Mouse (Mus musculus) kidney, postnatal 25 days (tissue): ENCODE results near the gene Rars2.
A peak's percentile ranks its signal among the peaks of the same experiment; 100 is the strongest.
"Not testable (repeated sequence)": the region's sequence is repeated elsewhere in the genome, so short reads cannot be mapped to it uniquely, and the experiment has no call there.

ENCODE experiments used
- DNase-seq, 2 experiments: peaks; one replicate each; pipeline ENCODE4 v3.0.0; 2021; ENCODE audit warnings: mixed read lengths in 2 of 2

Rars2 gene

GRCm38 (mm10) chr4:34614630-34615094, at the start of gene Rars2, which contains the start of gene Orc3:
Gene Rars2 (plus strand): TSS chr4:34614957.
Gene Orc3 (minus strand): TSS chr4:34614944.
- DNase-seq, result peak; percentile 92 to 97

- DNase-seq, result no peak
Measured at GRCm38 (mm10) chr4:34566226-34566625, 48.5 kb upstream of the Rars2 start.

- DNase-seq, result no peak
Measured at GRCm38 (mm10) chr4:34572876-34573275, 41.9 kb upstream of the Rars2 start.

GRCm38 (mm10) chr4:34577028-34577427, 37.7 kb upstream of the Rars2 start:
- DNase-seq, result no peak

GRCm38 (mm10) chr4:34579215-34579614, 35.5 kb upstream of the Rars2 start:
- DNase-seq, result no peak

GRCm38 (mm10) chr4:34581489-34581888, 33.3 kb upstream of the Rars2 start:
- not testable (repeated sequence) for DNase-seq

- no peak for DNase-seq
Measured at GRCm38 (mm10) chr4:34581990-34582389, 32.8 kb upstream of the Rars2 start.

- no peak for DNase-seq
Measured at GRCm38 (mm10) chr4:34582476-34582875, 32.3 kb upstream of the Rars2 start.

- no peak for DNase-seq
Measured at GRCm38 (mm10) chr4:34583427-34583826, 31.3 kb upstream of the Rars2 start.

GRCm38 (mm10) chr4:34584871-34585607, 29.7 kb upstream of the Rars2 start:
- no peak for DNase-seq

GRCm38 (mm10) chr4:34603123-34603522, 11.6 kb upstream of the Rars2 start:
- DNase-seq, result no peak

- no peak for DNase-seq
Measured at GRCm38 (mm10) chr4:34606658-34607057, 8.1 kb upstream of the Rars2 start.

GRCm38 (mm10) chr4:34613571-34614145, 1.1 kb upstream of the Rars2 start:
- DNase-seq, result peak; percentile 65 to 82

GRCm38 (mm10) chr4:34615303-34615702, 546 bp downstream of the Rars2 start:
- DNase-seq, result peak; percentile 15 to 43

GRCm38 (mm10) chr4:34616146-34616545, 1.4 kb downstream of the Rars2 start:
- peak in 1 of 2 experiments; percentile 9 for DNase-seq

- no peak for DNase-seq
Measured at GRCm38 (mm10) chr4:34625556-34625955, 10.8 kb downstream of the Rars2 start.

GRCm38 (mm10) chr4:34626401-34626800, 11.6 kb downstream of the Rars2 start:
- no peak for DNase-seq

- DNase-seq, result no peak
Measured at GRCm38 (mm10) chr4:34629956-34630355, 15.2 kb downstream of the Rars2 start.

- peak; percentile 34 to 63 for DNase-seq
Measured at GRCm38 (mm10) chr4:34634129-34634528, 19.4 kb downstream of the Rars2 start.

- no peak for DNase-seq
Measured at GRCm38 (mm10) chr4:34636036-34636435, 21.3 kb downstream of the Rars2 start.

- DNase-seq, result no peak
Measured at GRCm38 (mm10) chr4:34637386-34637785, 22.6 kb downstream of the Rars2 start.

GRCm38 (mm10) chr4:34637851-34638250, 23.1 kb downstream of the Rars2 start:
- DNase-seq, result no peak

- no peak for DNase-seq
Measured at GRCm38 (mm10) chr4:34639745-34640364, 25.1 kb downstream of the Rars2 start.

GRCm38 (mm10) chr4:34640731-34641130, 26.0 kb downstream of the Rars2 start:
- DNase-seq, result no peak
